Mouse (Mus musculus) layer of hippocampus, adult 2 months (tissue): Measurements from ENCODE around the gene Parp8. TPM values are rescaled to one million over a fixed set of nuclear protein-coding genes. Genes with fewer than 3 reads are reported as not detected.
A peak's percentile ranks its signal among the peaks of the same experiment; 100 is the strongest.

Experiments used
- DNase-seq, 2 experiments: peaks; one replicate each; pipeline ENCODE4 v3.0.0; 2022; ENCODE audit warnings: low spot score in 2 of 2
- H3K27ac ChIP-seq: fragments of 200-600 bp; 2 replicates; pipeline ENCODE4 v1.8.1; 2022
- H3K4me3 ChIP-seq: fragments of 200-600 bp; 2 replicates; pipeline ENCODE4 v1.8.1; 2022; ENCODE audit warnings: mild to moderate bottlenecking
- CTCF ChIP-seq: fragments of 200-600 bp; conservative IDR thresholded peaks from 2 replicates; pipeline ENCODE4 v1.8.1; 2022; ENCODE audit warnings: antibody characterized with exemption, mild to moderate bottlenecking, moderate library complexity
- long read RNA-seq, 2 experiments: library from polyadenylated mRNA; stranded (forward); transcript quantifications; one replicate each; pipeline ENCODE4 v2.0.0; 2021; ENCODE audit warnings: borderline mapping rate in 2 of 2
- total RNA-seq, 2 experiments: library from RNA; stranded (reverse); gene quantifications; 2 replicates each; pipeline ENCODE4 v1.2.3; 2021

Gene Parp8
- total RNA-seq: 10 to 100 TPM; 34.6 to 37.6 TPM
- long read RNA-seq, experiment 1, partial matches to known transcripts: 6 of 15 reads
- long read RNA-seq, experiment 1, other reads (novel, unspliced or antisense): 5 of 15 reads
- long read RNA-seq, experiment 2, partial matches to known transcripts: 9 of 16 reads
- long read RNA-seq, experiment 2, other reads (novel, unspliced or antisense): 5 of 16 reads

DNA sequence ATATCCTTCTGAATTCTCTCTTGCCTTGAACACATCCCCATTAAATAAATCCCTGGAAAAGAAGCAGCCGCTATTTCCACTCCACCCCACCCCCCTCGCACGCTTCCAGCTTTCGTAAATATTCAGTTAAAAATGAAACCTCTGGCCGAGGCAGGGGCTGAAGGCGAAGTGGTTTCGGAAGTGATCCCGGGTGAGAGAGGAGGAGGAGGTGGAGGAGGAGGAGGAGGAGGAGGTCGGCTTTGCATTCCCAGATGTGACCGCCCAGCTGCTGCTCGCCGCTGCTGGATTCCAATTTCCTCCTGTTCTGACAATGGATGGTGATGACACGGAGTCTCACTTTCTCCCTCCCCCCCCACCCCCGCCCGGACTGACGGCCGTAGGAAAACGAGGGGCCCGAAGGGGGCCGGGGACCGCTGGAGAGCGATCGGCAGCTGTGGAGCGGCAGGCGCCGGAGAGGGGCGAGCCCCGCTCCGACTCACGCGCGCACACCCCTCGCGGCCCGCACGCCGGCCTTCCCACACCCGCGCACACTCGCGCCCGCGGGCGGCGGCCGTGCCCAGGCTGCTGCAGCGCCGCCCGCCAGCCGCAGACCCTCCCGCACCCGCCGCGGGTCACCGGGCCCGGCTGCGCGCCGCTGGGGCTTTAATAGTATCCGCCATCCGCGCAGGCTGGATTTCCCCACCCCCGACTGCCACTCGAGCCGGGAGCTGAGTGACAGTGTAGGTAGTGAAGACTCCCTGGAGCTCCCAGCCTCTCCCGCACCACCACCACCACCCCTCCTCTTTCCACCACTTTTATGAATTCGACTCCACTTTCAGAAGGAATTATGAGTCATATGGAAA, at the start of gene Parp8:
Parp8 (minus strand) TSS at position 312 of the 842 bp plus-strand sequence.
- Histone ChIP-seq H3K27ac (peak within 1 kb of the TSS; percentile 94), H3K4me3 (peak within 1 kb of the TSS; percentile 94)
- no peak for TF ChIP-seq CTCF
- DNase-seq: peak; percentile 54 to 60

DNA sequence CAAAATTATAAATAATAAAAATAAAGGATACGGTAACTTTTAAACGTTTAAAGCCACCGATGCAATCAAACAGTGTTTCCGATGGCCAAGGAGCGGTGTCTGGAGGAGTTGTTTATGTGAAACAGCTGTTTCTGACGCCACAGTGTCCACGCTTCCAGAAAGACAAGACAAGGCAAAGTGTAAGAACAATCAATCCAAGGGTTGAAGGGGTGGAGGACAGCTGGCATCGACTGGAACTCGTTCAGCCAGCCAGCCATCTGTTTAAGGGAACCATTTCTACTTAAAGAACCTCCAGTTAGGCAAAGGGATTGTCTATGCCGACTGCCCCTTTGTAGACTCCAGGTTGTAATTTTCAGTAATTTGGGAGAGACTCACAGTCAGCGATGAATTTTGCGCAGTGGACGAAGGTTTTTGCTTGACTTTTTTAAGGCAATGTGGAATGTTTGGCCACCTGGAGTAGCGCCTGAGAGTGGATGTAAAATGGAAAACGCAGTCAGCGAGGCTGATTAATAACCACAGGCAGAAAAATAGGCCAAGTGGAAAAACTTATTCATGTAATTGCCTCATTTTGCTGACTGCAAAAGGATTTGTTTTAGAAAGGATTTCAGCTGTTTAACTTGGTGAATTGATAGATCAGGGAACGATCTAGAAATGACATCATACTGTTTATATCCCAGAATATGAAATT, 37.4 kb upstream of the Parp8 start:
- DNase-seq: no peak
- no peak overlapping the region for H3K4me3 ChIP-seq
- H3K27ac ChIP-seq: no peak overlapping the region
- no peak for TF ChIP-seq CTCF

GRCm38 (mm10) chr13:117056466-117056865, 31.1 kb upstream of the Parp8 start:
- no peak for DNase-seq
- no peak for TF ChIP-seq CTCF
- Histone ChIP-seq H3K27ac (no peak overlapping the region), H3K4me3 (no peak overlapping the region)

- Histone ChIP-seq H3K27ac (no peak overlapping the region), H3K4me3 (no peak overlapping the region)
- no peak for DNase-seq
- no peak for TF ChIP-seq CTCF
Measured at GRCm38 (mm10) chr13:117054811-117055496, 29.6 kb upstream of the Parp8 start.

DNA sequence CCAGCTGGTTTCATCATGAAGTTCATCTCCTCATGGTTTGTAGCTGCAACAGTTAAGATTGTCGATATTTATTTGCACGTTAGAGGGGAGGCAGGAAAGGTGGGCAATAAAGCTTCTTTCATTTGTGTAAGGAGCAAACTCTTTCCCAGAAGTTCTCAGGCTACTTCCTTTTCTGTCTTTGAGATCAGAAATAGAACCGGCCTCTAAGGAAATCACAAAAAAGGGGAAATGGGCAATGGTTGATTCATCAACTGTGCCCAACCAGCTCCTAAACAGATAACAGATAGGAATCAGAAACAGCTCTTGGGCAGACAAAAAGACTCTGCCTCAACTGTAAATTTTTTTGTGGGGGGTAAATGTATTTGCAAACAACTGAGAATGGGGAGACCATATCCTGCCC, 27.4 kb upstream of the Parp8 start:
- Histone ChIP-seq H3K27ac (no peak overlapping the region), H3K4me3 (no peak overlapping the region)
- DNase-seq: no peak
- no peak for TF ChIP-seq CTCF

- Histone ChIP-seq H3K27ac (peak overlapping the region; percentile 54; the same call in 1 of the 2 replicates), H3K4me3 (no peak overlapping the region)
- peak; percentile 68 to 91 for DNase-seq
- TF ChIP-seq CTCF: no peak
Measured at GRCm38 (mm10) chr13:117048541-117048971, 23.2 kb upstream of the Parp8 start.

GRCm38 (mm10) chr13:117043567-117043966, 18.2 kb upstream of the Parp8 start:
- no peak for DNase-seq
- Histone ChIP-seq H3K4me3 (no peak overlapping the region), H3K27ac (no peak overlapping the region)
- no peak for TF ChIP-seq CTCF

- H3K4me3 ChIP-seq: no peak overlapping the region
- DNase-seq: no peak
Measured at GRCm38 (mm10) chr13:117041021-117041420, 15.7 kb upstream of the Parp8 start.

GRCm38 (mm10) chr13:117036277-117036676, 10.9 kb upstream of the Parp8 start:
- Histone ChIP-seq H3K4me3 (no peak overlapping the region), H3K27ac (no peak overlapping the region)
- TF ChIP-seq CTCF: no peak
- DNase-seq: no peak

More at GRCm38 (mm10) chr13:117041021-117041420, 15.7 kb upstream of the Parp8 start:
- no peak overlapping the region for H3K27ac ChIP-seq
- TF ChIP-seq CTCF: no peak

DNA sequence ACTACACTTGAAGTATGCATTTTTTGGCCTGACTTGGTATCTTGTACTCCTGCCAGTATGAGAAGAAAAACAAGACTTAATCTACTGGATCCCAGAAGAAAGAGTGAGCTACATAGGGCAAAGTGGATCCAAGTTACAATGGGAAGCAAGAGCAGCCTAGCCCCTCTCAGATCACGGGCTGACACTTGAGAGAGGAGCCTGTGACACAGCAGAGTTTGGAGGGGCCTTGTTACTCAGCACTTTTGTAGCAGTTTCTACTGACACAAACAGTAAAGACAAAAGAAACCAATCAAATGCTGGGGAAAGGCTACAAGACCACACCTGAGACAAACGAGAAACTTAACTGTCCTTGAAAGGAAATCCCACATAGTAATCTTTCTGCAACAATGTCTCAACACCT, 9.8 kb upstream of the Parp8 start:
- no peak overlapping the region for H3K4me3 ChIP-seq
- H3K27ac ChIP-seq: no peak overlapping the region
- TF ChIP-seq CTCF: no peak
- no peak for DNase-seq

DNA sequence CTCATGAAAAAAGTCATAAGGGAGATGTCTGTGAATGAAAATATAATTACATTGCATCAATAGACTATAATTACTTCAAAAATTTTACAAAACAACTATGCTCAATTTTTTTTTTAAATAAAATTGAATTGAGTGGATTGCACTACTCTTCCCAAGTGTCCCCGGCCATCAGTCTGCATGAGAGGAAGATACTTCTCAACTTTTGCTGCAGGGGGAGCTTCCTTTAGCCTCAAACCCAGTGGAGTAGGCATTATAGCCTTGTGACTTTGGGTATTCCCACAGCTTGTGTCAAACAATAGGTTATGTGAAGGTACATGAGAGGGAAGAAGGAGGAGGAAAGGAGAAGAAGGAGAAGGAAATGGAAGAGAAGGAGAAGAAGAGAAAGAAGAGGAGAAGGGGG, 9.3 kb upstream of the Parp8 start:
- DNase-seq: no peak
- TF ChIP-seq CTCF: no peak
- no peak overlapping the region; the same call in 1 of the 2 replicates for H3K27ac ChIP-seq
- H3K4me3 ChIP-seq: no peak overlapping the region

DNA sequence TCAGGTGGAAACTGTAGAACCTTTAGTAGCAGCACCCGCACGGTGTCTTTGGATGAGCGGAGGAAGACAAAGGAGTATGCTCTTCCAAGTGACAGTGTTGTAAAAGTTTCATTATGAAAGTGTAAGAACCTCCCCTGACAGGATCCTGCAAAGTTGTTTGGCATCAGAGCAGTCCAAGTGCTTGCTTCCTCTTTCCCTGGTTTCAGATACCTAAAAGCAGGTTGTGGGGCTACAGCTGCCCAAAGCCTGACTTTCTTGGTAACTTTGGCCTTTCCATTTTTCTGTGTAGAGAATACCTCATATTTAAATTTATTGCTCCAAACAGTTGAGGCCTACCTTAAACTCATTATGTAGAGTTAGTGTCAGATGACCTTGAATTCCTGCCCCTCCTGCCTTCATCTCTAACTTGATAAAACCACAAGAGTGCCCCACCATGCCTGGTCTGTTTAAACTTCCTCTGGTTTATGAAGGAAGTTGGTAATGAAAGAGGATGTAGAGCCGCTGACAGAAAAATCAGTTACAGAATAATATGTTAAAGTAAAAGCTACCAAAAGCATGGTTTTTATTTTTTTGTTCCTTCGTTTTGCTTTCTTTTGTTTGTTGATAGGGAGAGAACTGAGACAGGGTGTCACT, 8.5 kb upstream of the Parp8 start:
- H3K27ac ChIP-seq: no peak overlapping the region; the same call in 1 of the 2 replicates
- no peak for DNase-seq
- no peak for TF ChIP-seq CTCF

More for the DNA sequence above, 8.5 kb upstream of the Parp8 start:
- H3K4me3 ChIP-seq: no peak overlapping the region
